Mouse (Mus musculus): ENCODE data around the gene Cyb5b. TPM values are rescaled to one million over a fixed set of nuclear protein-coding genes. Genes with fewer than 3 reads are reported as not detected.

Gene Cyb5b
- polyA plus RNA-seq, 1 experiment from 2014 or later: 138 TPM

- 57% methylated on average over 2 of the region's 2 CpGs for WGBS
- Histone ChIP-seq H3K36me3 (no peaks in the 10 kb centered on the region), H3K27ac (no peak overlapping the region), H3K4me3 (no peak overlapping the region), H3K4me1 (replicated peaks) (peaks cover 29% of the 10 kb centered on the region), H3K27me3 (ENCODE audit: insufficient read depth, poor library complexity, severe bottlenecking) (no peaks in the 10 kb centered on the region), H3K9me3 (no peaks in the 10 kb centered on the region)
- no peak for DNase-seq (ENCODE audit: low spot score)
Observed at GRCm38 (mm10) chr8:107117019-107117418, 33.4 kb upstream of the Cyb5b start.

GRCm38 (mm10) chr8:107118803-107119233 lies 31.6 kb upstream of the Cyb5b start:
- Histone ChIP-seq H3K4me1 (replicated peaks) (peaks cover 30% of the 10 kb centered on the region), H3K27me3 (ENCODE audit: insufficient read depth, poor library complexity, severe bottlenecking) (no peaks in the 10 kb centered on the region), H3K36me3 (no peaks in the 10 kb centered on the region), H3K27ac (no peak overlapping the region), H3K4me3 (no peak overlapping the region), H3K9me3 (no peaks in the 10 kb centered on the region)
- WGBS: 63% methylated on average over 7 of the region's 7 CpGs
- no peak for DNase-seq (ENCODE audit: low spot score)

- Histone ChIP-seq H3K27ac (no peak overlapping the region), H3K4me3 (no peak overlapping the region), H3K36me3 (no peaks in the 10 kb centered on the region), H3K9me3 (no peaks in the 10 kb centered on the region), H3K4me1 (replicated peaks) (peaks cover 32% of the 10 kb centered on the region), H3K27me3 (ENCODE audit: insufficient read depth, poor library complexity, severe bottlenecking) (no peaks in the 10 kb centered on the region)
- WGBS: 79% methylated on average over 9 of the region's 9 CpGs
- no peak for DNase-seq (ENCODE audit: low spot score)
Observed at GRCm38 (mm10) chr8:107119412-107119811, 31.0 kb upstream of the Cyb5b start.

GRCm38 (mm10) chr8:107120806-107121205 lies 29.6 kb upstream of the Cyb5b start:
- Histone ChIP-seq H3K27ac (no peak overlapping the region), H3K36me3 (no peaks in the 10 kb centered on the region), H3K9me3 (no peaks in the 10 kb centered on the region), H3K4me3 (no peak overlapping the region), H3K4me1 (replicated peaks) (peaks cover 26% of the 10 kb centered on the region), H3K27me3 (ENCODE audit: insufficient read depth, poor library complexity, severe bottlenecking) (no peaks in the 10 kb centered on the region)
- DNase-seq (ENCODE audit: low spot score): no peak

- H3K4me3 ChIP-seq: no peak overlapping the region
- peaks cover 26% of the 10 kb centered on the region for H3K4me1 ChIP-seq (replicated peaks)
- no peaks in the 10 kb centered on the region for H3K27me3 ChIP-seq (ENCODE audit: insufficient read depth, poor library complexity, severe bottlenecking)
- 91% methylated on average over 7 of the region's 7 CpGs for WGBS
- 0 out of 2 replicates have a peak overlapping the region, but pooled peaks have one; percentile 23 for H3K27ac ChIP-seq
- DNase-seq (ENCODE audit: low spot score): no peak
- no peaks in the 10 kb centered on the region for H3K36me3 ChIP-seq
- no peaks in the 10 kb centered on the region for H3K9me3 ChIP-seq
Observed at GRCm38 (mm10) chr8:107121681-107122291, 28.7 kb upstream of the Cyb5b start.

GRCm38 (mm10) chr8:107123063-107123614 lies 27.3 kb upstream of the Cyb5b start:
- peak; percentile 50 for DNase-seq (ENCODE audit: low spot score)
- H3K27me3 ChIP-seq (ENCODE audit: insufficient read depth, poor library complexity, severe bottlenecking): no peaks in the 10 kb centered on the region
- no peaks in the 10 kb centered on the region for H3K36me3 ChIP-seq
- H3K4me1 ChIP-seq (replicated peaks): peaks cover 26% of the 10 kb centered on the region
- H3K9me3 ChIP-seq: no peaks in the 10 kb centered on the region
- 33% methylated on average over 9 of the region's 9 CpGs for WGBS
- peak overlapping the region; percentile 64 for H3K27ac ChIP-seq
- H3K4me3 ChIP-seq: no peak overlapping the region

- Histone ChIP-seq H3K4me1 (replicated peaks) (peaks cover 28% of the 10 kb centered on the region), H3K36me3 (no peaks in the 10 kb centered on the region), H3K27me3 (ENCODE audit: insufficient read depth, poor library complexity, severe bottlenecking) (no peaks in the 10 kb centered on the region), H3K27ac (peak overlapping the region; percentile 50; the same call in 1 of the 2 replicates), H3K4me3 (no peak overlapping the region), H3K9me3 (no peaks in the 10 kb centered on the region)
- 74% methylated on average over 8 of the region's 8 CpGs for WGBS
- no peak for DNase-seq (ENCODE audit: low spot score)
Observed at GRCm38 (mm10) chr8:107124343-107124742, 26.1 kb upstream of the Cyb5b start.

GRCm38 (mm10) chr8:107129171-107130025 lies 21.0 kb upstream of the Cyb5b start:
- Histone ChIP-seq H3K27ac (no peak overlapping the region), H3K27me3 (ENCODE audit: insufficient read depth, poor library complexity, severe bottlenecking) (no peaks in the 10 kb centered on the region), H3K4me1 (replicated peaks) (peaks cover 18% of the 10 kb centered on the region), H3K4me3 (no peak overlapping the region), H3K9me3 (no peaks in the 10 kb centered on the region), H3K36me3 (no peaks in the 10 kb centered on the region)
- 70% methylated on average over 8 of the region's 8 CpGs for WGBS
- DNase-seq (ENCODE audit: low spot score): no peak

GRCm38 (mm10) chr8:107130028-107130427 lies 20.4 kb upstream of the Cyb5b start:
- H3K27me3 ChIP-seq (ENCODE audit: insufficient read depth, poor library complexity, severe bottlenecking): no peaks in the 10 kb centered on the region
- H3K9me3 ChIP-seq: no peaks in the 10 kb centered on the region
- DNase-seq (ENCODE audit: low spot score): no peak
- no peak overlapping the region for H3K27ac ChIP-seq
- WGBS: 90% methylated on average over 6 of the region's 6 CpGs
- peaks cover 20% of the 10 kb centered on the region for H3K4me1 ChIP-seq (replicated peaks)
- H3K36me3 ChIP-seq: no peaks in the 10 kb centered on the region
- no peak overlapping the region for H3K4me3 ChIP-seq

- DNase-seq (ENCODE audit: low spot score): no peak
- no peak overlapping the region for H3K4me3 ChIP-seq
- no peaks in the 10 kb centered on the region for H3K36me3 ChIP-seq
- H3K9me3 ChIP-seq: no peaks in the 10 kb centered on the region
- H3K27me3 ChIP-seq (ENCODE audit: insufficient read depth, poor library complexity, severe bottlenecking): no peaks in the 10 kb centered on the region
- peak overlapping the region; percentile 36 for H3K27ac ChIP-seq
- H3K4me1 ChIP-seq (replicated peaks): peaks cover 33% of the 10 kb centered on the region
- 81% methylated on average over 24 of the region's 24 CpGs for WGBS
Observed at GRCm38 (mm10) chr8:107132581-107133491, 17.6 kb upstream of the Cyb5b start.

- no peak for DNase-seq (ENCODE audit: low spot score)
- H3K4me3 ChIP-seq: no peak overlapping the region
- peak overlapping the region; percentile 62; the same call in 1 of the 2 replicates for H3K27ac ChIP-seq
- H3K4me1 ChIP-seq (replicated peaks): peaks cover 31% of the 10 kb centered on the region
- H3K27me3 ChIP-seq (ENCODE audit: insufficient read depth, poor library complexity, severe bottlenecking): no peaks in the 10 kb centered on the region
- no peaks in the 10 kb centered on the region for H3K36me3 ChIP-seq
- whole genome bisulfite sequencing: 64% methylated on average over 6 of the region's 6 CpGs
- no peaks in the 10 kb centered on the region for H3K9me3 ChIP-seq
Observed at GRCm38 (mm10) chr8:107133881-107134280, 16.6 kb upstream of the Cyb5b start.

- Histone ChIP-seq H3K27me3 (ENCODE audit: insufficient read depth, poor library complexity, severe bottlenecking) (no peaks in the 10 kb centered on the region), H3K9me3 (no peaks in the 10 kb centered on the region), H3K27ac (peak overlapping the region; percentile 82), H3K4me1 (replicated peaks) (peaks cover 34% of the 10 kb centered on the region), H3K36me3 (no peaks in the 10 kb centered on the region), H3K4me3 (no peak overlapping the region)
- WGBS: 38% methylated on average over 8 of the region's 8 CpGs
- no peak for DNase-seq (ENCODE audit: low spot score)
Observed at GRCm38 (mm10) chr8:107136003-107136612, 14.3 kb upstream of the Cyb5b start.
